Mouse (Mus musculus): Measurements from ENCODE around the gene Mdga2. TPM values are rescaled to one million over a fixed set of nuclear protein-coding genes. Genes with fewer than 3 reads are reported as not detected.

The Mdga2 gene
- polyA plus RNA-seq, 1 experiment, result not detected

DNA sequence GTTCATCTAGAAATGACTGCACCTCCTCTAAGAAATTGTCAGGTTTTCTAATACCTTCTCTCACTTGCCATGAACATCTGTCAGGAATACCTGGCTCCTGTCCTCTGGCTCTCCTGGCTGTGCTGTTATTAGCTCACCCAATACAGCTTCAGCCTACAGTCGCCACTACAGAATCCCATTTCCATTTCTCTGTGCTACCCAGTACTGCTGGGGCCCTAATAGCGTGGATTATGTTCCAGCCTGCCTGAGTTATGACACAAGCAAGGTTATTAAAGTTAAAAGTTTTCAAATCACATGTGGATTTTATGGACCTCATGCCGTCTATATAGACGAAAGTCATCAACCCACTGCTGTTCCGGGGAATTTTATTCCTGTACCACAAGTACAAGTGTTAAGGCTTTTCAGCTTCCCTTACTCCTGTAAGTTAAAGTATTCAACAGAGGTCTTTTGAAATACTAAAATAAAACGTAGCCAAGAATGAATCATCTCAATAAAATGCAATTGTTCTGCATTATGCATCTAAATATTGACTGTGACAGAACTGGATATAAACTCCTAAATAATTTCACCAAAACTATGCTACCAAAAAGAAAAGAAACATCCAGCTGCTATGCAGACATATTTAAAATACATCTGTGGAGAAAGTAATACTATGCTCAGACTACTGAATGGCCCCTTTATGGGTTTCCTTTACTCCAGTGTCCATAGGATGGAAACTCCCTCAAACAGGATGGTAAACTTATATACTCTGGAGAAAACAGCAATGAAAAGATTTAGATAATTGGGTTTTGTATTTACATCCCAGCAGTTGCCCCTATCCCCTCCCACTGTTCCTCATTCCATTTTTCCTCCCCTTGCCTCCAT lies 103.5 kb downstream of the Mdga2 start:
- no peak for TF ChIP-seq GATA1 (IDR thresholded peaks at IDR 0.05; ENCODE audit: low read length)

DNA sequence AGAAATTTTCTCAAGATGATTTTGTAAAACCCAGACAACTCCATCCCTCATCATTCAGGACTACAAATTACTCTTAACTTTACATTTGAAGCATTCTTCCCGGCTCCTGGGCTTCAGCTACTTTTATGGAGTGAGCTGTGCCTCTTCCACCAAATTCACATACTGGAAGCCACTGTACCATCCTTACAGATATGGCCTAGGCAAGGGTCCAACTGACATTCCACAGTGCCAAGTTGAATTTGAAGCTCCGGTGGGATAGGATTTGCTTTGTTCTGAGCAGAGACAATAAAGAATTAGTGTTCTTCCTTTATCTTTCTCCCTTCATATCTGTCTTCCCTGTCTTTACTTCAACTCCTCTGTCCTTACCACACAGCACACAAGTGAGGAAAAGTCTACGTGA lies 118.2 kb downstream of the Mdga2 start:
- no peak for TF ChIP-seq GATA1 (IDR thresholded peaks at IDR 0.05; ENCODE audit: low read length)

DNA sequence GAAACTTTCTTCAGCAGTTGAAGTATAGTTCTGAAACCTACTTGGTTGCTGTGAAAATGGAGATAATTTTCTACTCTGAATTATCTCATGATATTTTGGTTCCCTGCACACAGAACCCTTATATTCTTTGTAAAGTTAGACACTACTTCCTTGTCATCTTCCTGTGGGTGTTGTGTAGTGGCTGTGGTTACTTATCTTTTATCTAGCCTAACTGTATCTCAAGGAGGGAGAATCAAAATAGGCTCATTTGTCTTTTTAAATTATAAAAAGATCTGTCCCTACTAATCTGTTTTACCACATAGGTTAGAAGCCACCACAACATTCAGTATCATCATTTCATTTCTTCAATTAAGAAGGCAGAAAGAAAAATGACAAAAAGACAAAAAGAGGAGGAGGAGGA lies 127.9 kb downstream of the Mdga2 start:
- TF ChIP-seq GATA1 (IDR thresholded peaks at IDR 0.05; ENCODE audit: low read length), result no peak

DNA sequence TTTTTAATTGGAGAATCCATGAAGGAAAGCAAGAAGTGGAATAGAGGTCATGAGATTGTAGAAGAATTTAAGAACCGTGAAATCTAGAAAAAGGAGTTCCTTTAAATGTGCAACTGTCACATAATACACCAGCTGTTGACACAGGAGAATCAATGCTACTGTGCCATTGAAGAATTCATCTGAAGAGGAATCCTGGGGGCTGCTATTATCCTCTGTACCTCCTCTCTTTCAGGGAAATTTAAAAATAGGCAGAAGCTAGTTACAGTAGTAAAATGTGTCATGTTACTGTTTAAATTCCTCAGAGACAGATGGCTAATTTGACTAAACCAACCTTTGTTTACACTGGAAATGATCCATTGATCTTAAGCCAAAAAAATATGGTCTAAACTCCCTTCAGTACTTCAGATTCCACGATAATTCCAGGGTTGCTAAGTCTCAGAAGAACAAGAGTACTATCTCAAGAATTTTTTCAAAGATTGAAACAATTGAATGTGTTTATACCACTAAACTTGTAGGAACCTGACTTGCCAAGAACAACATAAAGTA lies 131.9 kb downstream of the Mdga2 start:
- TF ChIP-seq GATA1 (IDR thresholded peaks at IDR 0.05; ENCODE audit: low read length), result no peak

DNA sequence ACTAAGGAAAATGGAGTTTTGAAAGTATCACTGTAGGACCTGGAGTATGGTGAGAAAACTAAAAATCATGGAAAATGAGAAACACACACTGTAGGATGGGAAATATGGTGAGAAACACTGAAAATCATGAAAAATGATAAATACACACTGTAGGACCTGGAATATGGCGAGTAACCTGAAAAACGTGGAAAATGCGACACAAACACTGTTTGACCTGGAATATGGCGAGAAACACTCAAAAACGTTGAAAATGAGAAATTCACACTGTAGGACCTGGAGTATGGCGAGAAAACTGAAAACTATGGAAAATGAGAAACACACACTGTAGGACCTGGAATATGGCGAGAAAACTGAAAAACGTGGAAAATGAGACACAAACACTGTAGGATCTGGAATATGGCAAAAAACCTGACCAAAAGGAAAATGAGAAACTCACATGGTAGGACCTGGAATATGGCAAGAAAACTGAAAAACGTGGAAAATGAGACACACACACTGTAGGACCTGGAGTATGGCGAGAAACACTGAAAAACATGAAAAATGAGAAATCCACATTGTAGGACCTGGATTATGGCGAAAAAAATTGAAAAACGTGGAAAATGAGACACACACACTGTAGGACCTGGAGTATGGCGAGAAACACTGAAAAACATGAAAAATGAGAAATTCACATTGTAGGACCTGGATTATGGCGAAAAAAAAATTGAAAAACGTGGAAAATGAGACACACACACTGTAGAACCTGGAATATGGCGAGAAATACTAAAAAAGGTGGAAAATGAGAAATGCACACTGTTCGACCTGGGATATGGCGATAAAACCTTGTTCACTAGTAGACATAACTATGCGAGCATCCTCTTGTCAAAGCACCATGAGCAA lies 163.0 kb downstream of the Mdga2 start:
- no peak for TF ChIP-seq GATA1 (IDR thresholded peaks at IDR 0.05; ENCODE audit: low read length)

DNA sequence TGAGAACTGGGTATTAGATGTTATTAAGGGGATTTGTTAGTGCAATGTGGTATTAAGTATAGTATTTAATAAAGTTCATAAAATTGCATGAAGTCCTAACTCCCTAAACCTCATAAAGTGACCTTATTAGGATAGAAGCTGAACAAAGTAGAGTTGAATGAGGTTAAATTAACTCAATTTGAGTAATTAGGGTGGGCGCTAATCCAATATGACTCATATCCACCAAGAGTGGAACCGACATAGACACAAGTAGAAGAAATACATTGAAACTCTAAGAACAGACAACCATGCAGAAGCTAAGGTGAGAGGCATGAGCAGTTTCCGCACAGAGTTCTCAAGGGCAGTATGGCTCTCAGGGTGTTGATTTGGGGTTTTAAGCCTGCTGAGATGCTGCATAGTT lies 165.7 kb downstream of the Mdga2 start:
- no peak for TF ChIP-seq GATA1 (IDR thresholded peaks at IDR 0.05; ENCODE audit: low read length)

DNA sequence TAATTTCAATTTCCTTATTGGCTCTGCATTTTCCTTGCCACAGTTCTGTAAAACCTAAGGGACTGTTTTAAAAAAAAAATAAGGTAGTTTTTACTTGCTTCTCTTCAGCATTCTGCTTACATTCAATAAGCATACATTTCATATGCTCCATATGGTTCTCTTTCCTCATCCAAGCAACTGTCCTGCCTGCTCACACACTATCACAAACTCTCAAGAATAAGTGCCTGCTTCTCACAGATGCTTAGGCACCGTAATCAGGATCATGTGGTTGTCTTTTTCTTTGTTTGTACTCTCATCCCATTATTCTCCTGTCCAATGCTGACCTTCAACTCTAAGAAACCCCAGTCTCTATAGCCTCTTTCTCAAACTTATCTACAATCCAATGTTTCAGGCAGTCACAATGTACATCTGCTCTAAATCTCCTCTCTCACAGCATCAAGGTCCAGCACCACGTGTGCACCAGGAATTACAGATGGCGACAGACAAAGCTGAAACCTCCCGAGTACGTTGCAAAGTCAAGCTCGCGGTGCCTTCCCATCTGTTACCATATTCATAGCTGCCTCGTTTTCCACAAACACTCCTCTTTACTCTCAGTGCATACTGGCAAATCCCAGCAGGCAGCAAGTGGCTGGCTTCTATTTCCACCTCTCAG lies 177.1 kb downstream of the Mdga2 start:
- no peak for TF ChIP-seq GATA1 (IDR thresholded peaks at IDR 0.05; ENCODE audit: low read length)

DNA sequence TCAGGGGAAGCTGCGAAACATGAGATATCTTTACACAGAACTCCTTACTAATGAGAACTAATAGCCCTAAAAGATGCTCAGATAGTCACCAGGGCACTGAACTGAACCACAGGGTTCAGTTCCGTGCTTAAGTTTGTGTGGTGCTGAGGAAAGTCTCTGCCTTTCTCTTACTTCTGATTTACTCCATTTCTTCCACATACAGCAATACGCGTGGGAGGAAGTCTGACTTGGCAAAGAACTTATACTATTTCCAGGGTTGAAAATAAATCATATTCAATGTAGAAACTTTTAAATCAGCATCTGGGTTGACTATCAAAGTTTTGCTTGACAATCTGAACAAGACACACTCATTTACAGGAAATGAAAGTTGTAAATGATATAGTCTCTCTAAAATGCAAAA lies 180.5 kb downstream of the Mdga2 start:
- TF ChIP-seq GATA1 (IDR thresholded peaks at IDR 0.05; ENCODE audit: low read length), result no peak

DNA sequence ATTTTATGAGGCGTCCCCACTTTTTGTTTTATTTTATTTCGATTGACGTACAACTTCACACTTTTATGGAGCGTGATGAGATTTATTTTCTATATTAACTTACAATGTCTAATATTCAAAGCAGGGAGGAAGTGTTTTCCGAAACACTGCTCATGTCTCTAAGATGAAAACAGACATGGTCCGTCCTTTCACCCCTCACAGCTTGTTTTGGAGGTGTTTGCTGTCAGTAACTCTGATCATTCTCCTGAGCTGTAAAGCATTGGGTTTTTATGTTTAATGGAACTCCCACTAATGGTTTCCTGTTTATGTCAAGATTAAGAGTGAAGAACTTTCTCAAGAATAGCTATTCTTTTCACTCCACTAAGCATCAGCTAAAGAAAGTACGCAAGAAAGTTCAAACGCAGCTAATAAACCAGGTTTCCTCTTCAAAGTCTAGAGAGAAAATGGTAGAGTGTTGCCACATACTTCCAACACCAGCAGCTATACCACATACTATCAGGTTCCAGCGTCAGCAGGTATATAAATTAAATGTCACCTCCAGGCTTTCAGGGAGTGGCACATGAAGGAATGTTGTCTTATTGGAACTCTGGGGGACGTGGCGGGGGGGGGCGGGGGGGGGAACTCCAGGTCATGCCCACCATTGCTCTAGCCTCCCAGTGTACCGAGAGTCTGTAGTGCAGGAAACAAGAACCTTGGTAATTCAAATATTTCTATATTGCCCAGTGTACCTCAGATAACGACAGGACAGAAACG lies 186.7 kb downstream of the Mdga2 start:
- no peak for TF ChIP-seq GATA1 (IDR thresholded peaks at IDR 0.05; ENCODE audit: low read length)

DNA sequence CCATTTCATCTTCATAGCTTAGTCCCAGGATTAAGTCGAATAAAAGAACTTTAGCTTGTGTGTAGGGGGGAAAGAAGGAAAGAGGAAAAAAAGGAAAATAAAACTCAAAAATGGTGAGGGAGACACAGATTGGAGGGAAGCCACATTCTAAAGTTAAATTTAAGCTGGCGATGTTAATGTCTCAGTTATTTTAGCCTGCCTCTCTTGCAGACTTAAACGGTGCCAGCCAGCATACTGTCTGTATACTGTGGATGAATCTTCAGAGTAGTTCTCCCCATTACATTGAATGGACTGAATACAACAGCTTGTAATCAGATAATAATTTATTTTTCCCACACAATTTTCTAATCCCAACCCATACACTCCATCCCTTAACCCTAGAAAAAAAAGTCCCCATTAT lies 205.2 kb downstream of the Mdga2 start:
- no peak for TF ChIP-seq GATA1 (IDR thresholded peaks at IDR 0.05; ENCODE audit: low read length)

DNA sequence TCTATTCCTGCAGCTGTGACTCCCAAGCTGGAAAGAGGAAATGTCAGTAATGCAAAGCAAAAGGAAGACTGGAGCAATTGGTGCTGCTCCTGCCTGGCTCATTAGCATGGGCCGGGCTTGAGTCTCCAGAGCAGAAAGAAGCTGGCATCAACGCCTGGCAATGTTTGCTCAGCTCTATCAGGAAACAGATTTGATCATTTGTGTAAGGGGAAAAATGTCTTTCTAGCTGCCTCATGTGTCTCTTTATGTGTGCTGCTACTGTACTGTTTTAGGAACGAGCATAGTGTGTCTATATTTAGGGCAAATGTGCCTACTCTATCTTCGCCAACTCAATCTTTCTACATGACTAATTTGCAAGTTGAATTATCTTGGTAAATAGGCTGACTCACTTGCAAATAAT lies 211.0 kb downstream of the Mdga2 start:
- no peak for TF ChIP-seq GATA1 (IDR thresholded peaks at IDR 0.05; ENCODE audit: low read length)

DNA sequence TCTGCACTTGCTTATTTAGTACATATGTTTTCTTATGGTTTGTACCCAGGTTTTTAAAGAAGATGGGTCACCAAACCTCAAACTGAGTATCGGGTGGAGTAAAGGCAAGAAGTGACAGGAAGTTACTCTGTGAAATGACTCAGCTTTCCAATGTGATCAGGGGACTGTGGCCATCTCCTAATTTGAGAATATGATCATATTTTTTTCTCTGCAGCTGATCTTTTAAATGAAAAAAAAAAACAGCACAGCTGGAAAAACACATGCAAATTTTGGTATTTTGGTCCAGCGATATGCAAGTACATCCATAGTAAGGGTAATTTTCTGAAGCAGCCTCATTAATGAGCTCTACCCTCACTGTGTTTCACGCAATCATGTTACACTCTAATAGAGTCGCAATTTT lies 212.0 kb downstream of the Mdga2 start:
- TF ChIP-seq GATA1 (IDR thresholded peaks at IDR 0.05; ENCODE audit: low read length), result no peak

DNA sequence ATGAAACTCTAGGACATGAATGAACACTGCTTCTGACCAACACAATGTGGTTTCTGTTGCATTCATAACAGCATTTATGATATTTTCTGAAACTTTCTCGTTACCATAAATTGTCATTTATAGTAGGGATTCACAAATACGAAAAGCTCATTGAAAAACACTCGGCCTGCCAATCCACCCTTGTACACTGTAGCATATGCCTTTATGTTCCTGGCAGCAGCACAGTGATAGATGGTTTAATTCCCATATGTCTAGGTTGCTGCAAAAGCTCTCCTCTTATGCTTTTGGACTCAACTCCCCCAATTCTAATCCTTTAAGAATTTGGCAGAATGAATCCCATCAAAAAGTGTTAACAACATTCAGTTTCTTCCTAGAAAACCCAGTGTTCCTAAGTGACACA lies 213.2 kb downstream of the Mdga2 start:
- TF ChIP-seq GATA1 (IDR thresholded peaks at IDR 0.05; ENCODE audit: low read length), result no peak

DNA sequence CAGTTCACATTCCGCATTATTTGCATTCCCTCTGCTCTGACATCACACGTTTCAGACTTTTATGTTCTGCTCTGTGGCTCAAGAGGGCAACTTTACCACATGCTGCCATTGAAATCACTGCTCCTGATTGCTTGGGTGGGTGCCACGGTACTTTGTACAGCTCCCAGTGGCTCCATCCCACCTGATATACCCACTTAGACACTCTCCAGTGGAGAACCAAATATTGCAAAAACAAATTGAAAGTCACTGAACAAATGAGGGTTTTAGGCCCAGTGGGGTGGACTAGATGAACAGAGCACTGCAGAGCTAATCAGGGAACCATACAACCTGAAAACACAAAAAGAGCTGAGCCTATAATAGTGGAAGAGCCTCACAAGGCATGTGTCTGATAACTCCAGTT lies 268.2 kb downstream of the Mdga2 start:
- no peak for TF ChIP-seq GATA1 (IDR thresholded peaks at IDR 0.05; ENCODE audit: low read length)

DNA sequence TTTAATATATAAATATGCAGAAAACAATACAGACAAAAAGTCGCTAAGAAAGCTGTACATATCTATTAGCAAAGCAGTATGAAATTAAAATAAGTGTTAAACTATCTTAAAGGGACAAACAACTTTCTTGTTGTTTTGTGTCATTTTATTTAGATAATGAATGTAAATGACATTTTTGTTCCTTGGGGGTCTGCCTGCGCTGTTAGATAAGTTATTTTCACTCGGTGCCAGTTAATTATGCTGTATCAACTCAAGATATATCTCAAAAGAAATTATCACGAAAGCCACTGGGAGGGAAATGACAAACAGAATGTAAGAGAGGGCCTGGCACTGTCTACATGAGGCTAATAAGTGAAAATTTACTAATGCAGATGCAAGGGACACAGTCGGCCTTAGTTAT lies 306.6 kb downstream of the Mdga2 start:
- TF ChIP-seq GATA1 (IDR thresholded peaks at IDR 0.05; ENCODE audit: low read length), result no peak

All from G1E-ER4 (cell line).